Mouse (Mus musculus): ENCODE results near the gene Hist2h2aa1.
"Not testable (repeated sequence)": the region's sequence is repeated elsewhere in the genome, so short reads cannot be mapped to it uniquely, and the experiment has no call there.

Gene Hist2h2aa1

DNA sequence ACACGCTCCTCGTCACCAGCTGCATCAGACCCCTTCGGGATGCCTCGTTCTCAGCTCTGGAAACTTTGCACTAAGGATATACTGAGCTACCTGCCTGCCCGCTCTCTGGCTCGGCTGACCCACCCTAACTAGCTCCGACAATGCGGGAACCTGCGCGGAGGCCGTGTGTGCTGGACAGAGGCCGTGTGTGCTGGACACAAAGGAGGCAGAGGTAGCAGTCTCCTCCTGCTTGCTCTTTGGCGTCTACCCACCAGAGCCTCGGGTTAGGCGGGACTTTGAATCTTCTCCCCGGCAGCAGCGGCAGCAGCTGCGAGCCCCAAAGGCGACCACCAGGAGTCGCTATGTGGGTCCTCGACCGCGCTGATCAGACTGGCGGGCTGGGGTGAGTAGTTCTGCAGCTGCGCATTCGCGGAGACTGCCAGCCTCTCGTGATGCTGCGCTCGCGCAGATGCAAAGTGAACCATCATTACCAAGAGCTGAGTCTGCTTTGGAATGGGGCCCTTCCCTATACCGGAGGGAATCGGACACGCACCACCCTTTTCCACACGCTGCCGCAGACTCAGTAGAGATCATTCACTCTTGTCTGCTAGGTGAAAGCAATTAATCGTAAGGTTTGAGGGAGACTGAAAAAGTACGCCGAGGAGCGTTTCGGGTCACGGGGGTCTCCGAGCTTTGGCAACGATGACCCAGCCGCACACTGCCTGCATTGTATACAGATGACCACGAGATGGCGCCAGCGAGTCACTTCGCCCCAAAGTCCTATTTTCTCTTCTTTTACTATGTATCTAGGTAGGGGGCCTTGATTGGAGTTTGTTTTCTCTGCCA, 32.7 kb downstream of the Hist2h2aa1 start:
- peak; percentile 77 to 88 for DNase-seq (ENCODE audit: low spot score in 2 of 2)

DNA sequence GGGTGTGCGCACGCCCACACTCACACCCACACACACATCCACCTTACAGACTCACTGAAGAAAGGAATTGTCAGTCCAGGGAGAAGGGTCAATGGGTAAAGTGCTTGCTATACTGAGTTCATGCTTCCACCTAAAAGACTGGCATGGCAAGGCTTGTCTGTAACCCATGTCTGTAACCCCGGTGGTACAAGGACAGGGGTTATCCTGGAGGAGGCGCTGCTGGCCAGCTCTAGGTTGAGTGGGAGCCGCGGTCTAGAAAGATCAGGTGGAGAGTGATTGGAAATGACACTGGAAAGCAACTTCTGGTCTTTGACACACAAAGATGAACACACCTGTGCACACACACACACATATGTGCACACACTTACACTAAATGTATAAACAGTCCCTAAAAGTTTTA, 35.4 kb downstream of the Hist2h2aa1 start:
- DNase-seq (ENCODE audit: low spot score in 2 of 2): no peak

DNA sequence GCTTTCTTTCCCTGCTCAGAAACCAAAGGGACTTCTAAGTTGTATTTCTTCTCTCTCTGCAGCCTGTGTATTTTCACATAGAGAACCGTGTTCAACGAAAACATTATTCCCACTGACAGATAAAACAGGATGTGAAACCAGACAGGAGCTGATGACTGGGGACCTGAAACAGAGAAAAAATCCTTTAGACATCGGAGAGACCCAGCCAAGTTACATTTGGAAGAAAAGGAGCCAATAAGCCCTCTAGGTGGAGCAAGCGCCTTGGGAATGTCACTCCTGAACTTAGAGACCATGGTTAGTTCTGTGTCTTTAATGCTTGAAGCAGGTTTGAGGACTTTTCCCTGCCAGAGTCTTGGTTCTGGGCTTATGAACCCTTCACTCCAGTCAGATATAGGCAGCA, 39.2 kb downstream of the Hist2h2aa1 start:
- DNase-seq (ENCODE audit: low spot score in 2 of 2): no peak

- not testable (repeated sequence) for DNase-seq (ENCODE audit: low spot score in 2 of 2)
These were observed 42.0 kb downstream of the Hist2h2aa1 start for GRCm38 (mm10) chr3:96287334-96287733.

DNA sequence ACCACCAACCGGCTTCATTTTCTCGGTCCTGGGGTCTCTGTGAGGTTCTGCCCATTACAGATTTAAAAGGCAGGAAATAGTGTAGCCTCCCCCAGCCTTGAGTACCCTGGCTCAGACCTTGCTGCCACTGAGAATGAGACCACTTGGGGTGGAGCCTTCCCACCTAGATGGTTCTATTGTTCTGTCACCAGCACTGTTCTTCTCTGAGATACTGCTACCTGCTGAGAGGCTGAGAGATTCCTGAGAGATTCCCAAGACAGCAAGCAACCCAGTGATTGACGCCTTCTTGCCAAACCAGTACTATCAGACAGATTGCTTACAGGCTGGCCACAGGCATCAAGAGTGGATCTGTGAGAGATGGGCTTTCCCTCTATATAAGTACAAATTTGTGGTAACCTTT, 43.9 kb downstream of the Hist2h2aa1 start:
- DNase-seq (ENCODE audit: low spot score in 2 of 2): no peak

- not testable (repeated sequence) for DNase-seq (ENCODE audit: low spot score in 2 of 2)
These were observed 45.4 kb downstream of the Hist2h2aa1 start for GRCm38 (mm10) chr3:96290727-96291126.

- no peak for DNase-seq (ENCODE audit: low spot score in 2 of 2)
These were observed 47.3 kb downstream of the Hist2h2aa1 start for GRCm38 (mm10) chr3:96292641-96293040.

DNA sequence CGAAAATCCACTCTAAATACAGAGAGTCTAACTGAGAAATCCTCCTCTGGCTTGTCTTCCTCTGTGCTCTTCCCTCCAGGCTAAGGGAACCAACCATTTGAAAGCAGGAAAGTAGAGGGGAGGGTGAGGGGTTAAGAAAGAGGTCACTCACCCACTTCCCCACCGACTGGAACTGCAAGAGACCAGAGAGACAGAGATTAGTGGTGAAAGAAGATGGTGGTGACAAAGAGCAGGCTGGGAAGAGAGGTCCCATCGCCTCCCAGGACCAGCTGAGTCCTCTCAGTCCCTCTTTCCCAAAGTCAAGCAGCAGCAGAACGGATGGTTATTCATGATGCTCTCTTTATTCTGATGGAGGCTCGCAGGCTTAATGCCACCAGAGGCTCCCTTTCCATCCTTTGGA, 48.1 kb downstream of the Hist2h2aa1 start:
- DNase-seq (ENCODE audit: low spot score in 2 of 2): no peak

- no peak for DNase-seq (ENCODE audit: low spot score in 2 of 2)
These were observed 48.5 kb downstream of the Hist2h2aa1 start, which contains the start of gene Fcgr1 for GRCm38 (mm10) chr3:96293787-96294186. Gene Fcgr1 (minus strand): TSS chr3:96293969.

All from urinary bladder, postnatal 36 days (tissue).